Mouse (Mus musculus): ENCODE data around the gene Jarid2.
"Not testable (repeated sequence)": the region's sequence is repeated elsewhere in the genome, so short reads cannot be mapped to it uniquely, and the experiment has no call there.

The Jarid2 gene

GRCm38 (mm10) chr13:44729424-44729971 is at the start of gene Jarid2:
Gene Jarid2 (plus strand): TSS chr13:44729474.
- peak; percentile 49 for DNase-seq

GRCm38 (mm10) chr13:44681051-44681450 is 48.2 kb upstream of the Jarid2 start:
- no peak for DNase-seq

- no peak for DNase-seq
Measured at GRCm38 (mm10) chr13:44688140-44688539, 41.1 kb upstream of the Jarid2 start.

- no peak for DNase-seq
Measured at GRCm38 (mm10) chr13:44697628-44698027, 31.6 kb upstream of the Jarid2 start.

GRCm38 (mm10) chr13:44704036-44704801 is 25.1 kb upstream of the Jarid2 start:
- no peak for DNase-seq

GRCm38 (mm10) chr13:44705031-44705742 is 24.1 kb upstream of the Jarid2 start:
- no peak for DNase-seq

- DNase-seq = no peak
Measured at GRCm38 (mm10) chr13:44705743-44706044, 23.6 kb upstream of the Jarid2 start.

- no peak for DNase-seq
Measured at GRCm38 (mm10) chr13:44706206-44706915, 22.9 kb upstream of the Jarid2 start.

- DNase-seq = peak; percentile 15
Measured at GRCm38 (mm10) chr13:44707176-44707575, 22.1 kb upstream of the Jarid2 start.

GRCm38 (mm10) chr13:44708336-44709017 is 20.8 kb upstream of the Jarid2 start:
- DNase-seq = no peak

GRCm38 (mm10) chr13:44709747-44710480 is 19.4 kb upstream of the Jarid2 start:
- no peak for DNase-seq

GRCm38 (mm10) chr13:44711062-44711461 is 18.2 kb upstream of the Jarid2 start:
- no peak for DNase-seq

GRCm38 (mm10) chr13:44711882-44712281 is 17.4 kb upstream of the Jarid2 start:
- DNase-seq = no peak

- DNase-seq = peak; percentile 55
Measured at GRCm38 (mm10) chr13:44715187-44715885, 13.9 kb upstream of the Jarid2 start.

GRCm38 (mm10) chr13:44717838-44718237 is 11.4 kb upstream of the Jarid2 start:
- no peak for DNase-seq

GRCm38 (mm10) chr13:44718465-44718864 is 10.8 kb upstream of the Jarid2 start:
- not testable (repeated sequence) for DNase-seq

GRCm38 (mm10) chr13:44720094-44720493 is 9.2 kb upstream of the Jarid2 start:
- no peak for DNase-seq

- no peak for DNase-seq
Measured at GRCm38 (mm10) chr13:44721891-44722547, 7.3 kb upstream of the Jarid2 start.

GRCm38 (mm10) chr13:44723522-44723921 is 5.8 kb upstream of the Jarid2 start:
- not testable (repeated sequence) for DNase-seq

- DNase-seq = peak; percentile 20
Measured at GRCm38 (mm10) chr13:44728145-44728880, 961 bp upstream of the Jarid2 start.

Measured in retina, postnatal 1 day (tissue).